Mouse (Mus musculus) embryo, embryonic 10.5 days (tissue): Measurements from ENCODE around the gene Tmed6.
"Not testable (repeated sequence)": the region's sequence is repeated elsewhere in the genome, so short reads cannot be mapped to it uniquely, and the experiment has no call there.

Experiments
- DNase-seq: peaks from one replicate; pipeline ENCODE4 v3.0.0-alpha.2; 2015; ENCODE audit warnings: low spot score

Gene Tmed6

DNA sequence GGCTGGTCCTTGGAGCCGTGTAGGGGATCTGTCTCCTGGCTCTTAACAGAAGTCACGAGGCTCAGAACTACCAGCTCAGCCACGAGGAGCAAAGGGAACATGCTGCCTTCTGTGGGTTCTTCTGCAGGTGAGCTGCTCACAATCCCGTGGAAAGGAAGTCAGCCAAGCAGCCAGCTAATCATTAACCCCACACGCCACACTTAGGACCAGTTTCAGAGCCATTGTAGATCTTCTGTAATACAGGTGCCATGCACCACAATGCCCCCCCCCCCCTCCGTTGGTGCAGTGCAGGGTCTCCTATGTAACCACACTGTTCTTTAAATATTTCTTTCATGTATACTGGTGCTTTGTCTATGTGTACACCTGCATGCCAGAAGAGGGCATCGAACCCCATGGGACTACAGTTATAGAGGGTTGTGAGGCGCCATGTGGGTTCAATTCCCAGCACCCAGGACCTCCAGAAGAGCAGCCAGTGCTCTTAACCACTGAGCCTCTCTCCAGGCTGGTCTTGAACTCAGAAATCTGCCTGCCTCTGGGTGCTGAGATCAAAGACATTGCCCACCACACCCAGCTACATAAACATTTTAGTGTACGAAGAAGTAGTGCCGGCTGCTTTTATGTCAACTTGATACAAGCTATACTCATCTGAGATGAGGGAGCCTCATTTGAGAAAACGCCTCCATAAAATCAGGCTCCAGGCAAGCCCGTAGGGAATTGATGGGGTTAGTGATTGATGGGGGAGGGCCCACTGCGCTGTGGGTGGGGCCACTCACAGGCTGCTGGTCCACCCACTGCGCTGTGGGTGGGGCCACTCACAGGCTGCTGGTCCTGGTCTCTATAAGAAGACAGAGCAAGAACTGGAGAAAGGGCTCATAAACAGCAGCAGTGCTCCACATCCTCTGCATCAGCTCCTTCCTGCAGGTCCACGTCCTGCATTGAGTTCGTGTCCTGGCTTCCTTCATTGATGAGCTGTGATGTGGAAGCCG, at the start of gene Tmed6:
TSS of gene Tmed6 (minus strand) at position 134 of the 986 bp plus-strand sequence.
- no peak for DNase-seq

DNA sequence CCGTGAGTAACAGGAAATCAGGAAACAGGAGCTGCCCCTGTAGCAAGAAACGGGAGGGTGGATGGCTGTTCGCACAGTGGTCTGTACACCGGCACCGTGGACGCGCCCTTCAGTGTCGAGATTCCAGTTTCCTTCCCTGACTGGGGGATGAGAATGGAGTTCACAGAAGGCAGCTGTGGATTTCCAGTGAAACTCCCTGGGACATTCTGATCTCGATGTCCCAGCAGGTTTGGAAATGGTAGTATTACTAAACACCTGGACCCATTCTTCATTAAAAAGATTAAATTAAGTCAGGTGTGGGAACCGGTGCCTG, 49.5 kb upstream of the Tmed6 start:
- no peak for DNase-seq

DNA sequence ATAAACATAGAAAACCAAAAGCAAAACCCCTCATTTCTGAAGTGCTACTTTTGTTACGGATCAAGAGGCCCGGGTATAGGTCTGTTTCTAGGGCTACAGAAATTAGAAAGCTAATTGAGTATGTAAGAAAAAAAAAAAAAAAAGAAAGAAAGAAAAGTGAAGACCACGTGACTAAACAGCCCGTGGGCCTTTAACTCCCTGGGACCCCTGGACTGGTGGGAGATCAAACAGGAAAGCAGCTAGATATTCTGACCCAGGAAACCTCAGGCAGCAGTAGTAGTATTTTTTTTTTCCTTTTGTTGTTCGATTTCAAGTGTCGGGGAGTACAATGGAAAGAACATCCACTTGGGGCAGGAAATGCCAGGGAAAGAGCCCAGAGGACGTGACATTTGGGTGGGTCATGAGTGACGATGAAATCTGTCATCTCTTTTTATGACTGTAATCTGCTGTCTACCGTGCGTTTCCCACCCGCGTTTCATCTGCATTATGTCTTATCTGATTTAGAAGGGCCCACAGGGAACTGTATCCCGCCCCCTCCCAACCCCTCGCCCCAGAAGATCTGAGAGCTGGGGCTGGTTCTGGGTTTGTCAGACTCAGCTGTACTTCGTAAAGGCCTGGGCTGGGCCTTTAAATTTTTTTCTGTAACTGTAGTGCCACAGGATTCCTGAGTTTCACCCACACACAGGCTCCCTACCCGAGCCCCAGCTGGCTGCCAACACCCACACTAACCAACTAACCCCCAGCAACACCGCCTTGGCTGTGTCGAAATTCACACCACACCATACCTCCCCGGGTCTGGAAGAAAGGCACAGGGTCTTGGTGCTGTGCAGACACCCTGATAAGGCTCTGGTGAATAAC, 48.9 kb upstream of the Tmed6 start:
- no peak for DNase-seq

DNA sequence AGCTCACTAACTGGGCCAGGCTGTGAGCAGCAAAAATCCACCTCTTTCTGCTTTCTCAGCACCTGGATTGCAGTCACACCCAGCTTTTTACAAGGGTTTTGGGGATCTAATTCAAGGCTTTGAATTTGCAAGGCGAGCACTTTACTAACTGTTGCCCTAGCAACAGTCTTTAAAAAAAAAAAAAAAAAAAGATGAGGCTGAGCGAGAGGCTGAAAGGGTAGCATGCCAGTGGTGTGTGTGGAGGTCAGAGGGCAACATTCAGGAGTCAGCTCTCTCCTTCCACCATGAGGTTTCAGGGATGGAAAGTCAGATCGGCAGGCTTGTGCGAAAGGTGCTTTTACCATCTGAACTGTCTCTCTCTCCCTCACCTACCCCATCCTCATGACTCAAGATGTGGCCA, 47.8 kb upstream of the Tmed6 start:
- no peak for DNase-seq

DNA sequence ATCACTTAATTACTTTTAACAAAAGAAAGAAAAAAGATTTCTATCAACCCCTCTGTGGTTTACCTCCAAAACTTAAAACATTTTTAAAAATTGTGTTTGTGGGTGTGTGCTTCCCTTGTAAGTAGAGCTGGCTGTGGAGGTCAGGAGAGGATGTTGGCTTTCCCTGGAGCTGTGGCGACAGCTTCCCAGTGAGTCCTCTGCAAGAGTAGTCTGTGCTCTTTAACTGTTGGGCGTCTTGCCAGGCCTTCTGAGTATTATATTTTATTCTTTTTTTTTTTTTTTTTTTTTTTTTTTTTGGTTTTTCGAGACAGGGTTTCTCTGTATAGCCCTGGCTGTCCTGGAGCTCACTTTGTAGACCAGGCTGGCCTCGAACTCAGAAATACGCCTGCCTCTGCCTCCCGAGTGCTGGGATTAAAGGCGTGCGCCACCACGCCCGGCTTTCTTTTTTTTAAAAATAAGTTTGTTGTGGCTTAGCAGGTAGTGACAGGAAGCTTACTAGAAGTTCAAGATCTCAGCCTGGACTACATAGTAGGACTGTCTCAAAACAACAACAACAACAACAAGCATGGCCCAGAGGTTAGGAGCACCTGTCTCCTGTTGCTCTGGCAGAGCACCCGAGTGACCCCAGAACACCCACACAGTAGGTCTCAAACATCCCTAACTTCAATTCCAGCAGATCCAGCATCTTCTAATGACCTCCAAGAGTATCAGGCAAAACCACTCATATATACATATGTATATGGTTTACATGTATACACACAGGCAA, 46.1 kb upstream of the Tmed6 start:
- no peak for DNase-seq

DNA sequence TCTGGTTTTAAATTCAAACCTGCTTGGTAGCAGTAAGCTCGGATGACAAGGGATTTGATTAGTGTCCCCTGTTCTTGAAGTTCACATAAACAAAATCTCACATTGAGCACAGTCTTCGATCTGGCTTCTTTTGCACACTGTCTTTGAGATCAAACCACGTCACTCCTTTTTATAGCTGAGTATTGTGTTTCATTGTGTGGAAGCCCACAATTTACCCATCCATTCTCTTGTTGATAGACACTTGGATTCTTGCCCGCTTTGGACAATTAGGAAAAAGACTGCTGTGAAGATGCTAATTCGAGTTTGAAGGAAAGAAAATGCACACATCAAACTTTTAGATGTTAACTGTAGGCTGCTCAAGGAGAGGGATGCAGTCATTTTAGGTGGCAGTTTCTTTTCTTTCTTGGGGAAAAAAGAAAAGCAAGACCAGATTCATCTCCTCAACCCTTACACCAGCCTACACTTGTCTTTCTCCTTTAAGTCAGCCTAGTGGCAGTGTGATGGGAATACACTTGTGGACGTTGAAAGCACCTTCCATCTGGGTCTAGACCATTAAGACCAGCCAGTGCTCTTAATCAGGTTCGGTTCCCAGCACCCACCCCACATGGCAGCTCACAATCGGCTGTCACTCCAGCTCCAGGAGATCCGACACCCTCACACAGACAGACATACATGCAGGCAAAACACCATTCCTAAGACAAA, 45.3 kb upstream of the Tmed6 start:
- no peak for DNase-seq

DNA sequence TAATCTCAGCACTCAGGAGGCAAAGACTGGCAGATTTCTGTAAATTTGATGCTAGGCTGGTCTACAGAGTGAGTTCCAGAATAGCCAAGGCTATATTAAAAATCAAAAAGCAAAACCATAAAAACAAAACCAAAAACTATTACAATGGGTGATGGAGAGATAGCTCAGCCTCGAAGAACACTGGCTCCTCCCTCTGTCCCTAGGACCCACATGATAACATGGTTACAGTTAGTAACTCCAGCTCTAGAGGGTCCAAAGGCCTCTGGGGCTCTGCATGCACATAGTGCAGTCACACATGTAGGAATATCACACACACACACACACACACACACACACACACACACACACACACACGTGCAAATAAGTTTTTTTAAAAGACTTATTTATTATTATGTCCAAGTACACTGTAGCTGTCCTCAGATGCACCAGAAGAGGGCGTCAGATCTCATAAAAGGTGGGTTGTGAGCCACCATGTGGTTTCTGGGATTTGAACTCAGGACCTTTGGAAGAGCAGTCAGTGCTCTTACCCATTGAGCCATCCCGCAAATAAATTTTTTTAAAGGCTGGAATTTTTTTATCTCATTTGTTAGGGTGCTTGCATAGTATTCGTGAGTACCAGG, 44.5 kb upstream of the Tmed6 start:
- DNase-seq = no peak

DNA sequence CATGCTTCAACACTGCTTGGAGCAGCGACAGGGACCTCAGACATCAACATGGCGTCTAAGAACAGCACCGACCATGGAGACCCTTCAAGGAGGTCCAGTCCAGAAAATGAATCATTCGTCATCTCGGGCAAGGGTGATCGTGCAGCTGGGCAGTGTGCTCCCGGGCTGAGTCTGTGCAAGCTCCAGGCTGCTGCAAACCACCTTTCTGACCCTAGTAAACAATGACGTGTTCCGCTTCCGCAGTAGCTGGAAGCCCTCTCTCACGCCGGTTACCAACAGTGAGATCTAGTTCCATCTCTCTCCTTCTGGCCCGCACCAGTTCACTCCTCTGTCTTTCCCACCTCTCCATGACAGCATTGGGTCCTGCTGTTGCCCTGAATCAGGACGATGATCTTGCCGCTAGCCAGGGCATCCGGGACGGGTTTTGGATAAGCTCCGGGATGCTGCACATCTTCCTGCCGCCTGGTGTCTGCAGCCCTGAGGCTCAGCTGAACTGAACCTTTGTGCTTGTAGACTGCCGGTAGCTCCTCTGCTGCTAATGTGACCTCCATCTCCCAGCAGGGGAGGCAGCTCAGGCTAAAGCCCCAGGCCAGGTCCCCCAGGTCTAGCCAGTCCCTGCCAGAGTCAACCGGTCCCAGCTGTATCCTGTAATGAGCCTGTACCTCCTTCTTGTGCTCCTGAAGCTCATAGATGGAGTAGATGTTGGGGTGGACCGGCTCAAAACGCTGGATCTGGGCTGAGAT, 43.7 kb upstream of the Tmed6 start:
- no peak for DNase-seq

DNA sequence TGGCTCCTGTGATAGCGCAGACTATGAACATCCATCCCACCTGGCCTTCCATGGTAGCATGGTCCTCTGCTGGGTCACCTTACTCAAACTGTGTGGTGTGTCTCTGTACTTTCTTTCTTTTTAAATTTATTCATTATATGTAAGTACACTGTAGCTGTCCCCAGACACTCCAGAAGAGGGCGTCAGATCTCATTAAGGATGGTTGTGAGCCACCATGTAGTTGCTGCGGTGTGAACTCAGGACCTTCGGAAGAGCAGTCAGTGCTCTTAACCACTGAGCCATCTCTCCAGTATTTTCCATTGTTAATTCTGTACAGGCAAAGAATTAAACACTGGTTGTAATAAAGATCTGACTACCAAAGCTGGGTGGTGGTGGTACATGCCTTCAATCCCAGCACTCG, 42.6 kb upstream of the Tmed6 start:
- not testable (repeated sequence) for DNase-seq

DNA sequence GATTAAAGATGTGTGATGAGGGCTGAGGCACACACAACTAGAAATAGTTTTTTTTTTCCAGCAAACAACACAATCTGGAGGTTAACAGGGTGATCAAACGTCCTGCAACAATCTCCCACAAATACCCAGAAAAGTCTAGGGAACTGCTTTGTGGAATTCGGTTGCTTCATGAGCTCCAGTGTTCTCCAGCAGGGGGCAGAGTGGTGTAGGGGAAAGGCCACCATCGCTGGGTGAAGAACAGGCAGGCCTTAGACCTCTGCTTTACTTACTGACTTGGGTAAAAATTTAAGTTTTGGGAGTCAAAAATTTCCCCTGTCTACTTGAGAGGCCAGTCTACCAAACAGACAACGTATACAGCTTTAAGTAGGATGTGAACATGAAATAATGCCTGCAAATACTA, 39.1 kb upstream of the Tmed6 start:
- peak; percentile 91 for DNase-seq

DNA sequence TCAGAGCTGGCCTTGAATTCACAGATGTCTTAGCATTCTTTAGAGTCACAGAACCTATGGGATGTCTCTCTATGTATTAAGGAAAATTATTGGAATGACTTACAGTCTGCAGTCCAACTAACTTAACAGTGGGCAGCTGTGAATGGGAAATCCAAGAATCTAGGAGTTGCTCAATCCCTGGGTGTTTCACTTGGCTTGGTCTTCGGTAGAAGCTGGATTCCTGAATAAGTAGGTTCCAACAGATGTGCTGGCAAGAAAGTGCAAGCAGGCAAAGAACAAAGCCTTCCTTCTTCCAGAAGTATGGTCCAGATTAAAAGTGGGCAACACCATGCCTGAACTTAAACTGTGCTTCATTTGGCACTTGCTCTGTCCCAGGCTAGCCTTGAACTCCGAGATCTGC, 35.2 kb upstream of the Tmed6 start:
- DNase-seq = no peak

DNA sequence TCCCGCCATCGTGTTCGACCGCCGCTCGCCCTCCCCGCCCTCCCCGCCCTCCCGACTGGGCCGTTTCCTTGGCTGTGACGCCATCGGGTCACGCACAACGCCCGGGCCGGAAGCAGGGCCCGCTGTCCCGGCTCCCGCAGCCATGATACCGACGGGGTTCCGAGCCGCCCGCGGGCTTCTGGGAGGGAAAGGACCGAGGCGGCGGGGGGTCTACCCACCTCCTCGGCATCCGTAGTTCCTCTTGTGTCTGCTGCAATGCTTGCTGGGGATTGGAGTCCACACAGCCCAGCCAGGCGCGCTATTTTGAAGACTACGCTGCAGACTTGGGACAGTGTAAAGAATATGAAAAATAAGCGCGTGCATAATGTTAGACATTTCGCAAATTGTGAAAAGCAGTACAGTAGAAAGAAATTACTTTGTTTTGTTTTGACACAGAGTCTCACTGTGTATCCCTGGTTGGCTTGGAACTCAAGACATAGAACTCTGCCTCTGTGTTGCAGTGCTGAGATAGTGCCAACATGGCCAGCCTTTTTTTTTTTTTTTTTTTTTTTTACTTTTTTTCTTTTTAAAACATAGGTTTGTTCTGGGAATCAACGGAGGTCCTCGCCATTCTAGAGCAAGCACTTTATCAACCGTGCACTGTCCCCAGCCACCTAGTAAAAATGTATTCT, 31.1 kb upstream of the Tmed6 start, which contains the start of gene Terf2:
TSS of gene Terf2 (minus strand) at position 182 of the 671 bp plus-strand sequence.
- peak; percentile 98 for DNase-seq

DNA sequence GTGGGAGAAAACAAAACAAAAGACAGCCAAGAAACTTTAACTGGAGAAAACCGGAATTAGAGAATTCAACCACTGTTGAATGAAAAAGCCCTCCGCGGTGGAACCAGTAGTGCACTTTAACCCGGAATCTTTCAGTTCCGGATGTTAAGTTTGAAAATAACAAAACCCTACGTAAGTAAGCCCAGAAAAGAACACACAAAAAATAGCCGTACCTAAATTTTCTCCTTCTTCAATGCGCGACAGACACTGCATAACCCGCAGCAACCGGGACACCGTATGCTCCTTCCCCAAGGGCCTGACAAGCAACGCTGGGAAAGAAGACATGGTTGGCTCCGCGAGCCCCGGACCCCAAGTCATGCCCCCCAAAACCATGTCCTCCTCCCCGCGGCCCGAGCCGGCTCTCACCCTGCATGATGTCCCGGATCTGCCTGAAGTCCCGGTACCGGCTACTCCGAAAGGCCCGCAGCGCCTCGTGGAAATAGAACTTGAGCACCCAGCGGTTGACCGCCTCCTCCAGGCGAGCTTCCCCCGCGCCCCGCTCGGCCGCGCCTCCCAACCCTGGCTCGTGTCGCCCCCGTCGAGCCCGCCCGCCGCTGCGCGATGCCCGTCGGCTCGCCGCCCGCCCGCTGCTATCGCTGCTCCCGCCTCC, 30.4 kb upstream of the Tmed6 start:
- peak; percentile 62 for DNase-seq

DNA sequence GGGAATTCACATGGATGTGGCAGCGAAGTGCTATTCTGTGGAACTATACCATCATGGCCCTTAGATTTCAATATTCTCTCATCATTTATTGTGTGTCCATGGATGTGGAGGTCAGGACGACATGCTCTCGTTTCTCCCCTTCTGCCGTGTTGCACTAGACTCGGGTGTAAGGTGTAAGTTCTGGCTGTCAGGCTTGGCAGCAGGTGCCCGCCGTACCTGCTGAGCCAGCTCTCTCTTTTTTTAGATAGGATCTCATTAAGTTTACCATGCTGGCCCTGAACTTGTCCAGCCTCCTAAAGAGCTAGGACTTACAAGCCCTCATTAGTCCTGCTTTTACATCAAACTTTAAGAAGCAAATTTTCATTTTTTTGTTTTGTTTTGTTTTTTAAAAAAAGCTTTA, 25.1 kb upstream of the Tmed6 start:
- no peak for DNase-seq

DNA sequence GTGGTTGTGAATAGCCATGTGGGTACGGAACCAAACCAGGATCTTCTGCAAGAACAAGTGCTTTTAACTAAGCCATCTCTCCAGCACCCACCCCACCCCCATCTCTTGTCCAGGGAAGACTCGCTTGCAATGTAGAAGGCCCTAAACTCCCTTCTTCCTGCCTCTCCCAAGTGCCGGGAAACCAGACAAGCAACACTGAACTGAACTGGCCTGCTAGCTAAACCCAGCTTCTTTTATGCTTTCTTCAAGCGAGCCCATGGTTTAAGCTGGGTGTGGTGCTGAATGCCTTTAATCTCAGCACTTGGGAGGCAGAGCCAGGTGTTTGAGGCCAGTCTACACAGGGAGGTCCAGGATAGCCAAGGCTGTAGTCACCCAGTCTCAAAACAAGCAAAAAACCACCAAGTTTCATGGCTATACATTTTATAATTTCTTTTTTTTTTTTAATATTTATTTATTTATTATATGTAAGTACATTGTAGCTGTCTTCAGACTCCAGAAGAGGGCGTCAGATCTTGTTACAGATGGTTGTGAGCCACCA, 23.2 kb upstream of the Tmed6 start:
- DNase-seq = no peak

DNA sequence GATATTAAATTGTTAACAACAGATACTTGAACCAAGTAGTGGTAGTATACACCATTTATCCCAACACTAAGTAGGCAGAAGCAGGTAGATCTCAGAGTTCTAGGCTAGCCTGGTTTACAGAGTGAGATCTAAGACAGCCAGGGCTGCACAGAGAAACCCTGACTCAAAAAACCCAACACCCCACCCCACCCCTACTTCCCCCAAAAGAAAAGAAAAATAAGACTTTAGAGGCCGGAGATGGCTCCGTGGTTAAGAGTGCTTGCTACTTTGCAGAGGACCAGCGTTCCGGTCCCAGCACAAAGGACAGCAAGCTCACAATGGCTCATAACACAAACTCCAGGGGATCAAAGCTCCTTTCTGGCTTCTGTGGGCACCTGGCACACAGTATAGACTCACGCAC, 20.6 kb upstream of the Tmed6 start:
- no peak for DNase-seq

DNA sequence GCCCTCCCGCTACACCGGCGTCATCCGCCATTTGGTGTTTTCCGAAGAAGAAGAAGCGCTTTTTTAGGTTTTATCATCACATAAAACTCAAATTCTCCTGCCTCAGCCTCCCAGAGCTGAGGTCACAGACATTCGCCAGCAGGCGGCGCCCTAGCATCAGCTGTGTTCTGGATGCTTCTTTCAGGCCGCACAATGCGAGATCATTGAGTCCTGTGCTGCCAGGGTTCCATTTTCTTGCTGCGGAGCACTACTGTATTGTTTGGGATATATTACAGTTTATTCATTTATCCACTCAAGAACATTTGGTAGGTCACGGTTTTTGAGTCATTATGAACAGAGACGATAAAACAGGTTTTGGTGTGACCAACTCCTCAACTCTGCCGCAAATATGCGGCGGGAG, 19.9 kb upstream of the Tmed6 start:
- no peak for DNase-seq

DNA sequence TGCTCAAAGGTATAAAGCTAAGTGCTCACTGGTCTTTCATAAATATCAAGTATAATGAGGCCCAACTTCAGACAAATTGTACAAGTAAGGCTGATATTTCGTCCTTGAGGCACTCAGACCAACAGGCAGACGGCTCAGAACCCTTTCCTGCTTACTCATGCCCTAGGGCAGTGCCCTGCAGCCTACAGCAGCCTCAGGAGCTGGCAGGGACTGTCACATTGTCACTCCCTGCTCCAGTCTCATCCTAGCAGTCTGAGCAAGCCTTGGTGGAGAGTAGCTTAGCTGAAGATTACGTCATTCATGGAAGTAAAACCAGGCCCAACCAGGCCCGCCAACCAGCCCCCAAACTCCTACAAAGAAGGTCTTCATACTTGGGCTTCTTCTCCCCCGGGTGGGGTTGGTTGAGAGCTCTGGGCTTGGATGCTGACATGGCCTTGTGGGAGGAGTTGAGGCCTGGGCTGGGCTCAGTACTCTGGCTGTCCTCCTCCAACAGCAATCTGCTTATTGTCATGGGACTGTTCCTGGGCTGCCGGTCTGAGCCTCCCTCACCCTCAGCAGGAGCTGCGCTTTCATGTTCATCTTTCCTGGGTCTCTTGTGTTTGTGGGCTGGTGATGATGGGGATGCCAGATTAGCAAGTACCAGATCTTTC, 10.9 kb upstream of the Tmed6 start:
- no peak for DNase-seq

DNA sequence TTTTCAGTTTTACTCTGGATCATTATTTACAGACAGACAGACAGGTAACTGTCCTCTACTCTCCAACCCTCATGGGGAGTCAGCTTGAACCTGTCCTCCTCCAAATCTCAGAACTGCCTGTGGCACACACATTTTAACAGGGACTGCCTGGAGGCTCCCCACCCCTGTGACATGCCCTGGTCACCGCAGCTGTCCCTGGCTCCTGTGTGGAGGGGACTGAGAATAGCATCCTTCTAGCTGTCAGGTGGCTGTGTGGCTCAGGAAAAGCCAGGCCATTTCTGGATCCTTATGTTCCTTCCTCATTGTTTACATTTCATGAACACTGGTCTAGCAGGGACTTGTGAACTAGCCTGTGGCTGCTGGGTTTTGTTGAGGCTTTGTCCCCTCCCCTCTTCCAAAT, 8.7 kb upstream of the Tmed6 start:
- DNase-seq = no peak
